Mouse (Mus musculus): Measurements from ENCODE around the gene Trmt1l.

DNA sequence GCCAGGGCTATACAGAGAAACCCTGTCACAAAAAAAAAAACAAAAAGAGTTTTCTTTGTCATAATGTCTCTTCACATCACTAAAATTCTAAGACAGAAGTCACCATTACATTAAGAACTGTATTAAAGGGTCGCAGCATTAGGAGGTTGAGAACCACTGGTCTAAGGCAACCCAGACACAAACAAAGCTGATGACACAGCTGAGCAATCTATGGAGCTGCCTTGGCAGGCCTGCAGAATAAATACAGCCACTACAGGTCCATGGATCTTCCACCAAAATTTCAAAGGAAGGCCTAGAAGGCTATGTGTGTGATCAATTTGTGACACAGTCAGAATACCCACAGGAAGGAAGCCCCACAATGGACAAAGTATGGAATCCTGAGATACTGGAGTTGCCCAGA, 54.2 kb downstream of the Trmt1l start:
- no peak for TF ChIP-seq EP300 (optimal IDR thresholded peaks at IDR 0.05)
- no peak for TF ChIP-seq CTCF (IDR thresholded peaks at IDR 0.05; ENCODE audit: low read depth)

All from stomach, postnatal 0 days (tissue).